ENCODE assay signal across 23 mouse cellular contexts in the genomic region with DNA sequence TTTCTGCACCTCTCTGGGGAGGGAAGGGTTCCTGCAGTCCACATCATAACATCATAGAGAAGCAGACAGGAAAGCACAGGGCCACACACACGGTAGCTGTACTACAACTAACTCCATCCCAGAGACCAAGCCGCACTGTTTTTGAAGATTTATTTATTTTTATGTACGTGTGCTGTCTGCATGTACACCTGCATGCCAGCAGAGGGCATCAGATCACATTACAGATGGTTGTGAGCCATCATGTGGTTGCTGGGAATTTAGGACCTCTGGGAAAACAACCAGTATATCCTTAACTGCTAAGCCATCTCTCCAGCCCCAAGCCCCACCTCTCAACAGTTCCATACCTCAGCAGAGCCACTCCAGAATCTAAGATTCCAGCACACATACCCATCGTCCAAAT. TPM values are rescaled to one million over a fixed set of nuclear protein-coding genes. Genes with fewer than 3 reads are reported as not detected.
DNase-seq lines count a peak whose midpoint lies in the region; ATAC-seq and TF ChIP-seq lines count a peak whose summit lies in the region.
"Had no signal": no experiment of that assay in that cellular context is flagged by ENCODE, and none has a peak within 500 bp of the region (broad histone marks: within the 10 kb centered on the region; RNA-seq: fewer than 3 reads in every experiment).

No protein-coding gene starts in this region.

- no peaks in the 10 kb centered on the region for H3K36me3 ChIP-seq in forebrain, postnatal 0 days (ENCODE audit: insufficient read depth)
- no peaks in the 10 kb centered on the region for H3K36me3 ChIP-seq in forebrain, embryonic 12.5 days (replicated peaks)
- no peaks in the 10 kb centered on the region for H3K36me3 ChIP-seq in kidney, adult 2 months (ENCODE audit: control insufficient read depth, insufficient read depth, low read length)
- H3K36me3 ChIP-seq in kidney, embryonic 16.5 days (ENCODE audit: insufficient read depth, low read length): no peaks in the 10 kb centered on the region
- H3K36me3 ChIP-seq in midbrain, postnatal 0 days (ENCODE audit: insufficient read depth, low read length): no peaks in the 10 kb centered on the region
- no peaks in the 10 kb centered on the region for H3K36me3 ChIP-seq in midbrain, embryonic 11.5 days (ENCODE audit: control insufficient read depth, insufficient read depth, low read length)
- H3K36me3 ChIP-seq: heart, embryonic 15.5 days; hindbrain, embryonic 13.5 days; liver, embryonic 15.5 days; midbrain, embryonic 10.5 days had no signal

- H3K9ac ChIP-seq in forebrain, postnatal 0 days: no peak overlapping the region
- no peak overlapping the region for H3K9ac ChIP-seq in forebrain, embryonic 12.5 days
- no peak overlapping the region for H3K9ac ChIP-seq in kidney, embryonic 16.5 days (replicated peaks; ENCODE audit: low read length)
- no peak overlapping the region for H3K9ac ChIP-seq in midbrain, postnatal 0 days (replicated peaks; ENCODE audit: low read length, poor library complexity, severe bottlenecking)
- H3K9ac ChIP-seq in midbrain, embryonic 11.5 days (ENCODE audit: low read length): no peak overlapping the region
- H3K9ac ChIP-seq: forebrain, embryonic 13.5 days; heart, embryonic 15.5 days; hindbrain, embryonic 13.5 days; liver, embryonic 15.5 days had no signal

- H3K27ac ChIP-seq in forebrain, postnatal 0 days (ENCODE audit: low read depth, low read length): no peak overlapping the region
- H3K27ac ChIP-seq in forebrain, embryonic 12.5 days: no peak overlapping the region
- no peak overlapping the region for H3K27ac ChIP-seq in kidney, adult 2 months (ENCODE audit: insufficient read depth, low read depth, low read length)
- no peak overlapping the region for H3K27ac ChIP-seq in kidney, embryonic 16.5 days (ENCODE audit: low read length)
- H3K27ac ChIP-seq in midbrain, postnatal 0 days (ENCODE audit: low read depth, low read length): no peak overlapping the region
- no peak overlapping the region for H3K27ac ChIP-seq in midbrain, embryonic 11.5 days (ENCODE audit: low read depth, low read length)
- H3K27ac ChIP-seq: forebrain, embryonic 13.5 days; heart, embryonic 15.5 days; hindbrain, embryonic 13.5 days; liver, embryonic 15.5 days; midbrain, embryonic 10.5 days had no signal

- H3K4me3 ChIP-seq in forebrain, postnatal 0 days (ENCODE audit: low read depth, low read length): no peak overlapping the region
- no peak overlapping the region for H3K4me3 ChIP-seq in forebrain, embryonic 12.5 days (replicated peaks)
- H3K4me3 ChIP-seq in kidney, adult 2 months (ENCODE audit: insufficient read depth, low read depth, low read length): no peak overlapping the region
- no peak overlapping the region for H3K4me3 ChIP-seq in kidney, embryonic 16.5 days (ENCODE audit: low read length)
- H3K4me3 ChIP-seq in midbrain, postnatal 0 days (ENCODE audit: low read depth, low read length): no peak overlapping the region
- no peak overlapping the region for H3K4me3 ChIP-seq in midbrain, embryonic 11.5 days (ENCODE audit: low read depth, low read length)
- H3K4me3 ChIP-seq: forebrain, embryonic 13.5 days; heart, embryonic 15.5 days; hindbrain, embryonic 13.5 days; liver, embryonic 15.5 days; midbrain, embryonic 10.5 days had no signal

- H3K4me2 ChIP-seq in forebrain, postnatal 0 days (ENCODE audit: low read depth): no peak overlapping the region
- no peak overlapping the region for H3K4me2 ChIP-seq in forebrain, embryonic 12.5 days
- H3K4me2 ChIP-seq in kidney, embryonic 16.5 days (replicated peaks; ENCODE audit: low read depth, low read length): no peak overlapping the region
- H3K4me2 ChIP-seq in midbrain, postnatal 0 days (ENCODE audit: low read depth, low read length, poor library complexity, severe bottlenecking): no peak overlapping the region
- no peak overlapping the region for H3K4me2 ChIP-seq in midbrain, embryonic 11.5 days
- H3K4me2 ChIP-seq: forebrain, embryonic 13.5 days; heart, embryonic 15.5 days; hindbrain, embryonic 13.5 days; liver, embryonic 15.5 days had no signal

- peak; percentile 37; the same call in 1 of the 2 replicates for TF ChIP-seq CTCF in forebrain, postnatal 0 days (IDR thresholded peaks at IDR 0.05; ENCODE audit: low read depth)
- TF ChIP-seq CTCF in kidney, adult 2 months (conservative IDR thresholded peaks at IDR 0.05; ENCODE audit: insufficient read depth, insufficient read length, low read depth, low read length): peak; percentile 43
- peak; percentile 48 for TF ChIP-seq CTCF in midbrain, postnatal 0 days (IDR thresholded peaks at IDR 0.05)

- ATAC-seq in forebrain, postnatal 0 days: no peak
- ATAC-seq in forebrain, embryonic 12.5 days (ENCODE audit: low FRiP score): no peak
- ATAC-seq in kidney, embryonic 16.5 days (ENCODE audit: low FRiP score, low TSS enrichment): no peak
- ATAC-seq in midbrain, postnatal 0 days (ENCODE audit: low FRiP score): no peak
- no peak for ATAC-seq in midbrain, embryonic 11.5 days (ENCODE audit: low FRiP score)
- ATAC-seq: forebrain, embryonic 13.5 days had no signal

- no peaks in the 10 kb centered on the region for H3K9me3 ChIP-seq in forebrain, postnatal 0 days (ENCODE audit: low read length)
- H3K9me3 ChIP-seq in forebrain, embryonic 12.5 days: 0 out of 2 replicates have a peak, but pooled peaks cover 3% of the 10 kb centered on the region
- peaks cover 3% of the 10 kb centered on the region for H3K9me3 ChIP-seq in kidney, embryonic 16.5 days (ENCODE audit: low read length)
- no peaks in the 10 kb centered on the region for H3K9me3 ChIP-seq in midbrain, postnatal 0 days (ENCODE audit: low read length)
- H3K9me3 ChIP-seq in midbrain, embryonic 11.5 days (ENCODE audit: control insufficient read depth, low read length): 0 out of 2 replicates have a peak, but pooled peaks cover 3% of the 10 kb centered on the region
- H3K9me3 ChIP-seq: heart, embryonic 15.5 days; hindbrain, embryonic 13.5 days; liver, embryonic 15.5 days had no signal

- no peaks in the 10 kb centered on the region for H3K4me1 ChIP-seq in forebrain, postnatal 0 days (ENCODE audit: insufficient read depth)
- no peaks in the 10 kb centered on the region for H3K4me1 ChIP-seq in forebrain, embryonic 12.5 days
- H3K4me1 ChIP-seq in kidney, adult 2 months (ENCODE audit: control insufficient read depth, insufficient read depth, low read length): 0 out of 2 replicates have a peak, but pooled peaks cover 3% of the 10 kb centered on the region
- no peaks in the 10 kb centered on the region for H3K4me1 ChIP-seq in kidney, embryonic 16.5 days (ENCODE audit: insufficient read depth, low read length)
- H3K4me1 ChIP-seq in midbrain, postnatal 0 days (ENCODE audit: insufficient read depth, low read length): no peaks in the 10 kb centered on the region
- H3K4me1 ChIP-seq in midbrain, embryonic 11.5 days (ENCODE audit: control insufficient read depth, insufficient read depth, low read length): no peaks in the 10 kb centered on the region
- H3K4me1 ChIP-seq: forebrain, embryonic 13.5 days had no signal

- DNase-seq in forebrain, postnatal 0 days: no peak
- no peak for DNase-seq in kidney, adult 2 months
- no peak for DNase-seq in midbrain, postnatal 0 days (ENCODE audit: low spot score)
- no peak for DNase-seq in midbrain, embryonic 11.5 days (ENCODE audit: low spot score, missing footprints)
- DNase-seq in urinary bladder, adult 18-20 months (ENCODE audit: low spot score in 2 of 2): no peak
- no peak for DNase-seq in retina, postnatal 1 day
- DNase-seq: adrenal gland, adult 2 months; cerebellum, adult 11-12 months; cerebellum, postnatal 25 days; kidney, adult 18-20 months; kidney, postnatal 36 days; layer of hippocampus, postnatal 36 days; right cerebral cortex, postnatal 25 days; thymus, postnatal 36 days had no signal

- H3K27me3 ChIP-seq in forebrain, postnatal 0 days (ENCODE audit: insufficient read depth, low read length): no peaks in the 10 kb centered on the region
- H3K27me3 ChIP-seq in forebrain, embryonic 12.5 days: no peaks in the 10 kb centered on the region
- H3K27me3 ChIP-seq in kidney, adult 2 months (replicated peaks; ENCODE audit: control insufficient read depth, insufficient read depth, low read length): no peaks in the 10 kb centered on the region
- H3K27me3 ChIP-seq in kidney, embryonic 16.5 days (ENCODE audit: insufficient read depth, low read length): no peaks in the 10 kb centered on the region
- H3K27me3 ChIP-seq in midbrain, postnatal 0 days (ENCODE audit: insufficient read depth, low read length): no peaks in the 10 kb centered on the region
- no peaks in the 10 kb centered on the region for H3K27me3 ChIP-seq in midbrain, embryonic 11.5 days (ENCODE audit: control insufficient read depth, insufficient read depth, low read length)
- H3K27me3 ChIP-seq: forebrain, embryonic 13.5 days; heart, embryonic 15.5 days; hindbrain, embryonic 13.5 days; liver, embryonic 15.5 days had no signal

- 73% methylated on average over 4 of the region's 4 CpGs for WGBS in forebrain, postnatal 0 days
- WGBS in forebrain, embryonic 12.5 days: 70% methylated on average over 4 of the region's 4 CpGs
- whole genome bisulfite sequencing in kidney, adult 2 months: 73% methylated on average over 4 of the region's 4 CpGs
- 76% methylated on average over 4 of the region's 4 CpGs for WGBS in kidney, embryonic 16.5 days
- 61% methylated on average over 4 of the region's 4 CpGs for WGBS in midbrain, postnatal 0 days
- WGBS in midbrain, embryonic 11.5 days: 77% methylated on average over 4 of the region's 4 CpGs

- no peak for TF ChIP-seq POLR2A in kidney, adult 2 months (IDR thresholded peaks at IDR 0.05; ENCODE audit: low read depth, low read length)

RNA-seq across cellular contexts. Expression of gene Nrarp, which starts 39.4 kb away (rescaled TPM):
- 38.2 and 40.0 TPM in 2 replicates for total RNA-seq in forebrain, postnatal 0 days (2014; rRNA removed)
- 17.0 and 17.8 TPM in 2 replicates for polyA plus RNA-seq in forebrain, postnatal 0 days (2015; fragmentation: Nextera tagmentation; extraction: Ambion mirVana)
- 76.8 and 81.0 TPM in 2 replicates for polyA plus RNA-seq in forebrain, embryonic 12.5 days (2016; fragmentation: Nextera tagmentation; extraction: Ambion mirVana)
- polyA plus RNA-seq in kidney, adult 2 months (2012; rRNA removed): 5.7 and 7.8 TPM in 2 replicates
- polyA plus RNA-seq in kidney, embryonic 16.5 days (2015; fragmentation: Nextera tagmentation; extraction: Ambion mirVana): 18.4 and 18.8 TPM in 2 replicates
- total RNA-seq in midbrain, postnatal 0 days (2014; rRNA removed): 49.2 and 49.9 TPM in 2 replicates
- polyA plus RNA-seq in midbrain, postnatal 0 days (2015; fragmentation: Nextera tagmentation; extraction: Ambion mirVana): 16.1 and 16.5 TPM in 2 replicates
- 60.3 and 63.9 TPM in 2 replicates for polyA plus RNA-seq in midbrain, embryonic 11.5 days (2014; fragmentation: Nextera tagmentation; extraction: Ambion mirVana)

RNA-seq across cellular contexts. Expression of gene Noxa1, which starts 46.2 kb away (rescaled TPM):
- not detected in 2 replicates for total RNA-seq in forebrain, postnatal 0 days (2014; rRNA removed)
- polyA plus RNA-seq in forebrain, postnatal 0 days (2015; fragmentation: Nextera tagmentation; extraction: Ambion mirVana): not detected in 2 replicates
- polyA plus RNA-seq in forebrain, embryonic 12.5 days (2016; fragmentation: Nextera tagmentation; extraction: Ambion mirVana): 0.24 TPM in 1 of 2 replicates, not detected in the other
- not detected in 2 replicates for polyA plus RNA-seq in kidney, adult 2 months (2012; rRNA removed)
- 0.39 and 0.65 TPM in 2 replicates for polyA plus RNA-seq in kidney, embryonic 16.5 days (2015; fragmentation: Nextera tagmentation; extraction: Ambion mirVana)
- total RNA-seq in midbrain, postnatal 0 days (2014; rRNA removed): not detected in 2 replicates
- polyA plus RNA-seq in midbrain, postnatal 0 days (2015; fragmentation: Nextera tagmentation; extraction: Ambion mirVana): not detected in 2 replicates
- not detected in 2 replicates for polyA plus RNA-seq in midbrain, embryonic 11.5 days (2014; fragmentation: Nextera tagmentation; extraction: Ambion mirVana)
- total RNA-seq: adrenal gland, adult 2 months; gastrocnemius, postnatal 4 days; layer of hippocampus, postnatal 36 days had no signal
- polyA plus RNA-seq: adrenal gland, adult 2 months; forebrain, embryonic 13.5 days; hindbrain, embryonic 13.5 days; midbrain, embryonic 10.5 days; neural tube, embryonic 14.5 days had no signal

RNA-seq across cellular contexts. Expression of gene Tor4a, which starts 55.5 kb away (rescaled TPM):
- 1.7 and 3.3 TPM in 2 replicates for total RNA-seq in forebrain, postnatal 0 days (2014; rRNA removed)
- 0.92 and 1.2 TPM in 2 replicates for polyA plus RNA-seq in forebrain, postnatal 0 days (2015; fragmentation: Nextera tagmentation; extraction: Ambion mirVana)
- 0.62 and 1.0 TPM in 2 replicates for polyA plus RNA-seq in forebrain, embryonic 12.5 days (2016; fragmentation: Nextera tagmentation; extraction: Ambion mirVana)
- polyA plus RNA-seq in kidney, adult 2 months (2012; rRNA removed): 21.8 and 26.9 TPM in 2 replicates
- polyA plus RNA-seq in kidney, embryonic 16.5 days (2015; fragmentation: Nextera tagmentation; extraction: Ambion mirVana): 16.0 and 16.8 TPM in 2 replicates
- 1.7 and 3.5 TPM in 2 replicates for total RNA-seq in midbrain, postnatal 0 days (2014; rRNA removed)
- polyA plus RNA-seq in midbrain, postnatal 0 days (2015; fragmentation: Nextera tagmentation; extraction: Ambion mirVana): 0.98 and 1.3 TPM in 2 replicates
- polyA plus RNA-seq in midbrain, embryonic 11.5 days (2014; fragmentation: Nextera tagmentation; extraction: Ambion mirVana): 1.4 and 1.5 TPM in 2 replicates
